Mouse (Mus musculus): ENCODE data around the gene Trak1.

- TF ChIP-seq CTCF (IDR thresholded peaks at IDR 0.05; ENCODE audit: low read depth) = no peak
- no peak for TF ChIP-seq EP300 (IDR thresholded peaks at IDR 0.05; ENCODE audit: low read depth)
Observed at GRCm38 (mm10) chr9:121363932-121364331, 66.6 kb downstream of the Trak1 start.

Data from liver, embryonic 14.5 days (tissue).